Mouse (Mus musculus): Measurements from ENCODE around the gene Igll1. TPM values are rescaled to one million over a fixed set of nuclear protein-coding genes. Genes with fewer than 3 reads are reported as not detected.

Igll1 gene
- not detected in 2 replicates for polyA plus RNA-seq (2016; fragmentation: Nextera tagmentation; extraction: Ambion mirVana)

GRCm38 (mm10) chr16:16863978-16864377, at the start of gene Igll1:
Gene Igll1 (minus strand): TSS chr16:16863985.
- Histone ChIP-seq H3K4me3 (no peak within 1 kb of the TSS), H3K36me3 (no peaks in the 10 kb centered on the region), H3K4me1 (peaks cover 5% of the 10 kb centered on the region; the same call in 1 of the 2 replicates), H3K9me3 (no peaks in the 10 kb centered on the region), H3K27me3 (ENCODE audit: insufficient read depth, poor library complexity, severe bottlenecking) (no peaks in the 10 kb centered on the region), H3K27ac (no peak within 1 kb of the TSS)
- 63% methylated on average over 2 of the region's 2 CpGs for WGBS
- DNase-seq (ENCODE audit: low spot score) = no peak

GRCm38 (mm10) chr16:16913440-16913839, 49.7 kb upstream of the Igll1 start:
- Histone ChIP-seq H3K27ac (no peak overlapping the region), H3K9me3 (no peaks in the 10 kb centered on the region), H3K4me3 (no peak overlapping the region), H3K36me3 (peaks cover 89% of the 10 kb centered on the region), H3K27me3 (ENCODE audit: insufficient read depth, poor library complexity, severe bottlenecking) (no peaks in the 10 kb centered on the region), H3K4me1 (peaks cover 8% of the 10 kb centered on the region)
- DNase-seq (ENCODE audit: low spot score) = no peak
- WGBS = 84% methylated on average over 1 of the region's 1 CpGs

- WGBS = 46% methylated on average over 13 of the region's 13 CpGs
- Histone ChIP-seq H3K9me3 (no peaks in the 10 kb centered on the region), H3K27me3 (ENCODE audit: insufficient read depth, poor library complexity, severe bottlenecking) (no peaks in the 10 kb centered on the region), H3K4me1 (peaks cover 8% of the 10 kb centered on the region), H3K27ac (peak overlapping the region; percentile 76), H3K36me3 (peaks cover 75% of the 10 kb centered on the region), H3K4me3 (no peak overlapping the region)
- DNase-seq (ENCODE audit: low spot score) = peak; percentile 90
Observed at GRCm38 (mm10) chr16:16911641-16912597, 48.1 kb upstream of the Igll1 start.

GRCm38 (mm10) chr16:16907799-16908198, 44.0 kb upstream of the Igll1 start:
- H3K27me3 ChIP-seq (ENCODE audit: insufficient read depth, poor library complexity, severe bottlenecking) = no peaks in the 10 kb centered on the region
- peak; percentile 83 for DNase-seq (ENCODE audit: low spot score)
- no peak overlapping the region for H3K4me3 ChIP-seq
- no peaks in the 10 kb centered on the region for H3K9me3 ChIP-seq
- peak overlapping the region; percentile 52; the same call in 1 of the 2 replicates for H3K27ac ChIP-seq
- H3K4me1 ChIP-seq = peaks cover 15% of the 10 kb centered on the region
- WGBS = 59% methylated on average over 6 of the region's 6 CpGs
- H3K36me3 ChIP-seq = peaks cover 66% of the 10 kb centered on the region

- peaks cover 10% of the 10 kb centered on the region; the same call in 1 of the 2 replicates for H3K4me1 ChIP-seq
- WGBS = 81% methylated on average over 5 of the region's 5 CpGs
- H3K9me3 ChIP-seq = no peaks in the 10 kb centered on the region
- no peak overlapping the region for H3K4me3 ChIP-seq
- 0 out of 2 replicates have a peak overlapping the region, but pooled peaks have one; percentile 3 for H3K27ac ChIP-seq
- no peaks in the 10 kb centered on the region for H3K27me3 ChIP-seq (ENCODE audit: insufficient read depth, poor library complexity, severe bottlenecking)
- DNase-seq (ENCODE audit: low spot score) = no peak
- H3K36me3 ChIP-seq = peaks cover 39% of the 10 kb centered on the region
Observed at GRCm38 (mm10) chr16:16903188-16903587, 39.4 kb upstream of the Igll1 start.

- no peak for DNase-seq (ENCODE audit: low spot score)
- Histone ChIP-seq H3K27ac (no peak overlapping the region), H3K4me1 (peaks cover 15% of the 10 kb centered on the region; the same call in 1 of the 2 replicates), H3K9me3 (no peaks in the 10 kb centered on the region), H3K4me3 (no peak overlapping the region), H3K36me3 (peaks cover 39% of the 10 kb centered on the region), H3K27me3 (ENCODE audit: insufficient read depth, poor library complexity, severe bottlenecking) (no peaks in the 10 kb centered on the region)
- 79% methylated on average over 4 of the region's 4 CpGs for WGBS
Observed at GRCm38 (mm10) chr16:16902329-16902728, 38.5 kb upstream of the Igll1 start.

- Histone ChIP-seq H3K27me3 (ENCODE audit: insufficient read depth, poor library complexity, severe bottlenecking) (no peaks in the 10 kb centered on the region), H3K9me3 (no peaks in the 10 kb centered on the region), H3K4me1 (peaks cover 13% of the 10 kb centered on the region), H3K4me3 (peak overlapping the region; percentile 75), H3K27ac (peak overlapping the region; percentile 88), H3K36me3 (peaks cover 29% of the 10 kb centered on the region)
- DNase-seq (ENCODE audit: low spot score) = no peak
- WGBS = 33% methylated on average over 10 of the region's 10 CpGs
Observed at GRCm38 (mm10) chr16:16897056-16897584, 33.3 kb upstream of the Igll1 start.

- H3K36me3 ChIP-seq = peaks cover 35% of the 10 kb centered on the region
- H3K27me3 ChIP-seq (ENCODE audit: insufficient read depth, poor library complexity, severe bottlenecking) = no peaks in the 10 kb centered on the region
- peak within 1 kb of the TSS; percentile 75 for H3K4me3 ChIP-seq
- H3K27ac ChIP-seq = peak within 1 kb of the TSS; percentile 88
- DNase-seq (ENCODE audit: low spot score) = peak; percentile 96
- 1% methylated on average over 29 of the region's 29 CpGs for WGBS
- peaks cover 13% of the 10 kb centered on the region for H3K4me1 ChIP-seq
- no peaks in the 10 kb centered on the region for H3K9me3 ChIP-seq
Observed at GRCm38 (mm10) chr16:16896382-16897055, 32.7 kb upstream of the Igll1 start, which contains the start of gene Ppm1f. Gene Ppm1f (plus strand): TSS chr16:16896469.

GRCm38 (mm10) chr16:16896015-16896381, 32.2 kb upstream of the Igll1 start:
- WGBS = 30% methylated on average over 4 of the region's 4 CpGs
- DNase-seq (ENCODE audit: low spot score) = no peak
- Histone ChIP-seq H3K27me3 (ENCODE audit: insufficient read depth, poor library complexity, severe bottlenecking) (no peaks in the 10 kb centered on the region), H3K9me3 (no peaks in the 10 kb centered on the region), H3K4me3 (peak overlapping the region; percentile 75), H3K4me1 (peaks cover 13% of the 10 kb centered on the region), H3K27ac (peak overlapping the region; percentile 88), H3K36me3 (peaks cover 40% of the 10 kb centered on the region)

GRCm38 (mm10) chr16:16892366-16892765, 28.6 kb upstream of the Igll1 start:
- H3K36me3 ChIP-seq = peaks cover 69% of the 10 kb centered on the region
- no peak overlapping the region for H3K27ac ChIP-seq
- no peak overlapping the region for H3K4me3 ChIP-seq
- DNase-seq (ENCODE audit: low spot score) = no peak
- peaks cover 5% of the 10 kb centered on the region for H3K4me1 ChIP-seq
- H3K27me3 ChIP-seq (ENCODE audit: insufficient read depth, poor library complexity, severe bottlenecking) = no peaks in the 10 kb centered on the region
- no peaks in the 10 kb centered on the region for H3K9me3 ChIP-seq
- 93% methylated on average over 7 of the region's 7 CpGs for WGBS

GRCm38 (mm10) chr16:16888341-16888740, 24.6 kb upstream of the Igll1 start:
- Histone ChIP-seq H3K36me3 (peaks cover 100% of the 10 kb centered on the region), H3K27ac (no peak overlapping the region), H3K9me3 (no peaks in the 10 kb centered on the region), H3K4me3 (no peak overlapping the region), H3K27me3 (ENCODE audit: insufficient read depth, poor library complexity, severe bottlenecking) (no peaks in the 10 kb centered on the region), H3K4me1 (no peaks in the 10 kb centered on the region)
- WGBS = 93% methylated on average over 1 of the region's 1 CpGs
- DNase-seq (ENCODE audit: low spot score) = no peak

- no peaks in the 10 kb centered on the region for H3K27me3 ChIP-seq (ENCODE audit: insufficient read depth, poor library complexity, severe bottlenecking)
- no peak overlapping the region for H3K4me3 ChIP-seq
- 91% methylated on average over 5 of the region's 5 CpGs for WGBS
- H3K27ac ChIP-seq = no peak overlapping the region
- H3K9me3 ChIP-seq = no peaks in the 10 kb centered on the region
- H3K36me3 ChIP-seq = peaks cover 88% of the 10 kb centered on the region
- H3K4me1 ChIP-seq = no peaks in the 10 kb centered on the region
- DNase-seq (ENCODE audit: low spot score) = no peak
Observed at GRCm38 (mm10) chr16:16879025-16879424, 15.2 kb upstream of the Igll1 start.

Data from heart, embryonic 10.5 days (tissue).